Comparison of ENCODE assay signal across 9 mouse cellular contexts in the genomic region with DNA sequence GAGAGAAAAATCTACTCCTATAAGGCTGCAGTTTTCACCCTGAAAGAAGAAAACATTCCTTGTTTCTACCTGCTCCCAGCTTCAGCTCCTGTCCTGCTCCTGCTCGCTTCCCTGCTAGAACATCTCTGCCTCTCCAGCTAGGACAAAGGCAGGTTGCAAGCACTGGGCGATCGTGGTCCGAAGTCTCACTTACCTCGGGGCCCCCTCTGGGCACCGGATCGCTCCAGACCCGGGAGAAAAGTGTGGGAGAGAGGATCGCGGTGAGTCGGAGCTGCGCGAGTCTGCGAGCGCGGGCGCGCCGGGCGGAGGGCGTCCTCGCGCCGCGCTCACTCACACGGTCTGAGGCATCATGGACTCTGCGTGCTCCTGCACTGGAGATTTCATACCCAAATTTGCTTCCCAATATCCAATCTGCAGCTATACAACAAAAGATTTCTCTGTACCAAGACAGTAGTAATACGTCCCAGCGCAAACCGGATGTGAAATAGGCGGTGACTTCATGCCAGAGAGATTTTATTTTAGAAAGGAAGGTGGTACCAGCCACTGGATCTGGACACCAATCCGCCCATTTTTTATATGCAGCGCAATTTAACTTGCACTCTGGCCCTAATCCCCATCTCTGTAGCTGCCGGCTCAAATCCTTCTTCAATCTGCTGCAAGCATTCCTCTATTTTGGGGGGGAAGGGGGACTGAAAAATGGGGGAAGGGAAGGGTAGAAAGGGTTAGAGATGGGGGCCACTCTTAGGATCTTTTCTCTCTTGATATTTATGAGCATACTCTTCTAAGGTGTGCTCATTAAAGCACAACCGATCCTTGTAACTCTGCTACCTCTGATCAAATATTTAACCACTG. TPM values are rescaled to one million over a fixed set of nuclear protein-coding genes. Genes with fewer than 3 reads are reported as not detected.
DNase-seq lines count a peak whose midpoint lies in the region; ATAC-seq lines count a peak whose summit lies in the region.
"Had no signal": no experiment of that assay in that cellular context is flagged by ENCODE, and none has a peak within 500 bp of the region (broad histone marks: within the 10 kb centered on the region; RNA-seq: fewer than 3 reads in every experiment).

No protein-coding gene starts in this region.

- no peak overlapping the region for H3K27ac ChIP-seq in kidney, embryonic 14.5 days (ENCODE audit: low read depth, low read length)
- peak overlapping the region; percentile 65 for H3K27ac ChIP-seq in midbrain, embryonic 12.5 days (replicated peaks)

- peak overlapping the region; percentile 58; the same call in 1 of the 2 replicates for H3K9ac ChIP-seq in kidney, embryonic 14.5 days (ENCODE audit: low read depth, low read length)
- H3K9ac ChIP-seq in midbrain, embryonic 12.5 days (replicated peaks): peak overlapping the region; percentile 75

- peak overlapping the region; percentile 89 for H3K4me2 ChIP-seq in kidney, embryonic 14.5 days (replicated peaks; ENCODE audit: low read depth, low read length)
- H3K4me2 ChIP-seq in midbrain, embryonic 12.5 days (replicated peaks): peak overlapping the region; percentile 72

- DNase-seq in kidney, postnatal 25 days: no peak
- DNase-seq in cerebellum, postnatal 10 days: peak; percentile 74 to 75
- DNase-seq in frontal cortex, postnatal 25 days (ENCODE audit: low spot score in 2 of 2): peak; percentile 42 to 48
- DNase-seq in layer of hippocampus, postnatal 25 days (ENCODE audit: extremely low spot score in 1 of 2, low spot score in 1 of 2): peak; percentile 42 to 58
- no peak for DNase-seq in spleen, postnatal 10 days (ENCODE audit: low spot score in 2 of 2)

- peak overlapping the region; percentile 53 for H3K4me3 ChIP-seq in kidney, embryonic 14.5 days (ENCODE audit: low read length)
- H3K4me3 ChIP-seq in midbrain, embryonic 12.5 days: peak overlapping the region; percentile 59

- no peaks in the 10 kb centered on the region for H3K36me3 ChIP-seq in kidney, embryonic 14.5 days (ENCODE audit: control insufficient read depth, insufficient read depth, low read length)
- H3K36me3 ChIP-seq in midbrain, embryonic 12.5 days: no peaks in the 10 kb centered on the region

- H3K9me3 ChIP-seq in kidney, embryonic 14.5 days (ENCODE audit: control insufficient read depth, low read length): no peaks in the 10 kb centered on the region
- no peaks in the 10 kb centered on the region for H3K9me3 ChIP-seq in midbrain, embryonic 12.5 days

- WGBS in kidney, embryonic 14.5 days: under 1% methylated on average over 34 of the region's 35 CpGs
- under 1% methylated on average over 35 of the region's 35 CpGs for WGBS in midbrain, embryonic 12.5 days

- H3K27me3 ChIP-seq in kidney, embryonic 14.5 days (ENCODE audit: control insufficient read depth, insufficient read depth, low read length): peaks cover 7% of the 10 kb centered on the region; the same call in 1 of the 2 replicates
- peaks cover 4% of the 10 kb centered on the region for H3K27me3 ChIP-seq in midbrain, embryonic 12.5 days

- peak; percentile 91 for ATAC-seq in kidney, embryonic 14.5 days (ENCODE audit: low FRiP score, low TSS enrichment)
- ATAC-seq in midbrain, embryonic 12.5 days (ENCODE audit: low FRiP score, low read depth): peak; percentile 89
- no peak for ATAC-seq in CD4-positive, CD25-positive, alpha-beta regulatory T cell, adult 4 months

- H3K4me1 ChIP-seq in kidney, embryonic 14.5 days (ENCODE audit: control insufficient read depth, insufficient read depth, low read length): no peaks in the 10 kb centered on the region
- no peaks in the 10 kb centered on the region for H3K4me1 ChIP-seq in midbrain, embryonic 12.5 days

RNA-seq across cellular contexts. Expression of a gene that starts 0.5 kb away (rescaled TPM):
- polyA plus RNA-seq in kidney, embryonic 14.5 days (2014; fragmentation: Nextera tagmentation; extraction: Ambion mirVana): 1.7 and 2.5 TPM in 2 replicates
- 100 to 1,000 TPM; 403 to 405 TPM for total RNA-seq in layer of hippocampus, postnatal 25 days (2021)
- 5.9 and 7.0 TPM in 2 replicates for polyA plus RNA-seq in midbrain, embryonic 12.5 days (2016; fragmentation: Nextera tagmentation; extraction: Ambion mirVana)
- polyA plus RNA-seq in CD4-positive, CD25-positive, alpha-beta regulatory T cell, adult 4 months (2017; shearing (Covaris generic)): not detected
- total RNA-seq: MEL had no signal

Comparison
In these comparisons a context has a peak if more than half of its experiments do, and no peak if none do; other contexts are left out.
1. DNase-seq: peak in cerebellum, postnatal 10 days (2 of 2), frontal cortex, postnatal 25 days (2 of 2) and layer of hippocampus, postnatal 25 days (2 of 2); none in kidney, postnatal 25 days (0 of 2) and spleen, postnatal 10 days (0 of 2).